Mouse (Mus musculus): ENCODE data around the gene Sertad2.

Gene Sertad2

GRCm38 (mm10) chr11:20604119-20604518, 61.1 kb downstream of the Sertad2 start:
- DNase-seq, result no peak

- no peak for DNase-seq
Measured at GRCm38 (mm10) chr11:20605613-20606012, 62.6 kb downstream of the Sertad2 start.

GRCm38 (mm10) chr11:20608442-20608841, 65.4 kb downstream of the Sertad2 start:
- DNase-seq, result no peak

- DNase-seq, result no peak
Measured at GRCm38 (mm10) chr11:20613223-20613622, 70.2 kb downstream of the Sertad2 start.

GRCm38 (mm10) chr11:20616103-20616502, 73.0 kb downstream of the Sertad2 start:
- no peak for DNase-seq

- no peak for DNase-seq
Measured at GRCm38 (mm10) chr11:20627146-20627545, 84.1 kb downstream of the Sertad2 start.

- DNase-seq, result peak in 1 of 2 experiments; percentile 29
Measured at GRCm38 (mm10) chr11:20628216-20628615, 85.2 kb downstream of the Sertad2 start.

GRCm38 (mm10) chr11:20629700-20630099, 86.6 kb downstream of the Sertad2 start:
- DNase-seq, result no peak

- peak; percentile 96 to 98 for DNase-seq
Measured at GRCm38 (mm10) chr11:20631026-20631940, 88.2 kb downstream of the Sertad2 start.

- DNase-seq, result peak; percentile 78 to 82
Measured at GRCm38 (mm10) chr11:20631941-20632618, 89.0 kb downstream of the Sertad2 start.

- peak; percentile 56 to 62 for DNase-seq
Measured at GRCm38 (mm10) chr11:20632619-20632965, 89.5 kb downstream of the Sertad2 start.

- DNase-seq, result no peak
Measured at GRCm38 (mm10) chr11:20634543-20634942, 91.5 kb downstream of the Sertad2 start.

GRCm38 (mm10) chr11:20635646-20636045, 92.6 kb downstream of the Sertad2 start:
- DNase-seq, result no peak

GRCm38 (mm10) chr11:20636114-20636513, 93.1 kb downstream of the Sertad2 start:
- no peak for DNase-seq

GRCm38 (mm10) chr11:20637060-20637459, 94.0 kb downstream of the Sertad2 start:
- no peak for DNase-seq

- peak; percentile 91 to 96 for DNase-seq
Measured at GRCm38 (mm10) chr11:20638841-20639240, 95.8 kb downstream of the Sertad2 start.

GRCm38 (mm10) chr11:20639918-20640447, 96.9 kb downstream of the Sertad2 start:
- peak; percentile 39 to 54 for DNase-seq

- DNase-seq, result no peak
Measured at GRCm38 (mm10) chr11:20642321-20642720, 99.3 kb downstream of the Sertad2 start.

- no peak for DNase-seq
Measured at GRCm38 (mm10) chr11:20643161-20643560, 100.1 kb downstream of the Sertad2 start.

- no peak for DNase-seq
Measured at GRCm38 (mm10) chr11:20644166-20644565, 101.1 kb downstream of the Sertad2 start.

- no peak for DNase-seq
Measured at GRCm38 (mm10) chr11:20644872-20645271, 101.8 kb downstream of the Sertad2 start.

- DNase-seq, result no peak
Measured at GRCm38 (mm10) chr11:20645521-20645920, 102.5 kb downstream of the Sertad2 start.

GRCm38 (mm10) chr11:20646142-20646541, 103.1 kb downstream of the Sertad2 start:
- no peak for DNase-seq
